14 mouse cellular contexts compared by ENCODE assay signal in the genomic region with DNA sequence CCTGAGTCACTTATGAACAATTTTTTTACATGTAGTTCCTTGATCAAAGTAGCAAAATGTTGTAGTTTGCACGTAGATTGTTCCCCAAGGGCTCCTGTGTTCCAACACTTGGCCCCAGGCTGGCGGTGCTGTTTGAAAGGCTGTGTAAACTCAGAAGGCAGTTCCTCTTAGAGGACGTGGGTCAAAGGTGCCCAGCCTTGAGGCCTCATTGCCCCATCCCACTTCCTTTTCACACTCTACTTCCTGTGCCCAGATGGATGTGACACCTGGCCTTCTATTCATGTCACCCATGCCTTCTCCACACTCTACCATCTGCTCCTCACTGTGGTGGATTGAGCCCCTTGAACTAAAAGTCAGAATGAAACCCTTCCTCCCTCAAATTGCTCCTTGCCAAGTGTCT. TPM values are rescaled to one million over a fixed set of nuclear protein-coding genes. Genes with fewer than 3 reads are reported as not detected.
DNase-seq lines count a peak whose midpoint lies in the region; ATAC-seq and TF ChIP-seq lines count a peak whose summit lies in the region.
"Had no signal": no experiment of that assay in that cellular context is flagged by ENCODE, and none has a peak within 500 bp of the region (broad histone marks: within the 10 kb centered on the region; RNA-seq: fewer than 3 reads in every experiment).

No protein-coding gene starts in this region.

- no peak overlapping the region for H3K9ac ChIP-seq in liver, postnatal 0 days (replicated peaks)
- H3K9ac ChIP-seq: limb, embryonic 12.5 days had no signal

- no peak overlapping the region for H3K4me3 ChIP-seq in liver, postnatal 0 days (ENCODE audit: low read depth, low read length)

- no peaks in the 10 kb centered on the region for H3K36me3 ChIP-seq in liver, postnatal 0 days (replicated peaks; ENCODE audit: insufficient read depth, low read length)
- H3K36me3 ChIP-seq in splenic B cell, adult 2 months (ENCODE audit: control insufficient read depth, insufficient read depth, low read length, poor library complexity, severe bottlenecking): no peaks in the 10 kb centered on the region
- H3K36me3 ChIP-seq: heart, embryonic 13.5 days; limb, embryonic 12.5 days had no signal

- 13% methylated on average over 3 of the region's 3 CpGs for WGBS in liver, postnatal 0 days (ENCODE audit: insufficient replicate concordance)

- no peak for TF ChIP-seq CTCF in liver, postnatal 0 days (IDR thresholded peaks at IDR 0.05; ENCODE audit: low read depth)

- ATAC-seq in common myeloid progenitor, adult 5-6 weeks (replicated peaks; ENCODE audit: low read depth, poor library complexity, severe bottlenecking): peak; percentile 41; the same call in 1 of the 2 replicates
- ATAC-seq in liver, postnatal 0 days: peak; percentile 59
- no peak for ATAC-seq in frontal cortex, adult (ENCODE audit: low TSS enrichment)

- no peaks in the 10 kb centered on the region for H3K9me3 ChIP-seq in liver, postnatal 0 days (ENCODE audit: low read length)
- H3K9me3 ChIP-seq: heart, embryonic 13.5 days had no signal

- no peak for TF ChIP-seq EP300 in liver, postnatal 0 days (IDR thresholded peaks at IDR 0.05; ENCODE audit: low read depth)

- H3K4me1 ChIP-seq in liver, postnatal 0 days (ENCODE audit: insufficient read depth): peaks cover 7% of the 10 kb centered on the region

- no peak overlapping the region for H3K4me2 ChIP-seq in liver, postnatal 0 days (ENCODE audit: low read depth, low read length)

- H3K27me3 ChIP-seq in liver, postnatal 0 days (ENCODE audit: insufficient read depth, low read length): no peaks in the 10 kb centered on the region
- H3K27me3 ChIP-seq in splenic B cell, adult 2 months (ENCODE audit: control insufficient read depth, insufficient read depth, low read length, poor library complexity, severe bottlenecking): no peaks in the 10 kb centered on the region
- H3K27me3 ChIP-seq: heart, embryonic 13.5 days; limb, embryonic 12.5 days had no signal

- H3K27ac ChIP-seq in liver, postnatal 0 days (ENCODE audit: low read depth): no peak overlapping the region
- H3K27ac ChIP-seq: heart, embryonic 13.5 days; kidney, postnatal 0 days; limb, embryonic 12.5 days had no signal

- DNase-seq in B cell, adult 2 months: peak; percentile 8 to 13
- DNase-seq in liver, postnatal 0 days: peak; percentile 47
- DNase-seq in splenic B cell, adult 2 months (ENCODE audit: low read depth, low spot score): peak; percentile 11
- no peak for DNase-seq in left cerebral cortex, adult 11 months (ENCODE audit: low spot score)
- DNase-seq in ovary, postnatal 14 days (ENCODE audit: low spot score): no peak
- DNase-seq: adrenal gland, adult 8-10 months; cerebellum, postnatal 25 days had no signal

RNA-seq across cellular contexts. Expression of a gene that starts 5.0 kb away (rescaled TPM):
- total RNA-seq in common myeloid progenitor, adult 5-6 weeks (2017): not detected in 2 replicates
- polyA plus RNA-seq in liver, postnatal 0 days (2015; fragmentation: Nextera tagmentation; extraction: Ambion mirVana): not detected in 2 replicates
- total RNA-seq: adrenal gland, adult 8-10 months; midbrain, postnatal 0 days had no signal
- polyA plus RNA-seq: forebrain, embryonic 16.5 days; heart, embryonic 13.5 days; limb, embryonic 12.5 days; midbrain, postnatal 0 days had no signal

RNA-seq across cellular contexts. Expression of a gene that starts 6.0 kb away (rescaled TPM):
- total RNA-seq in common myeloid progenitor, adult 5-6 weeks (2017): not detected in 2 replicates
- not detected in 2 replicates for polyA plus RNA-seq in liver, postnatal 0 days (2015; fragmentation: Nextera tagmentation; extraction: Ambion mirVana)
- total RNA-seq: adrenal gland, adult 8-10 months; midbrain, postnatal 0 days had no signal
- polyA plus RNA-seq: forebrain, embryonic 16.5 days; heart, embryonic 13.5 days; kidney, postnatal 0 days; limb, embryonic 12.5 days; midbrain, postnatal 0 days had no signal

RNA-seq across cellular contexts. Expression of a gene that starts 18.4 kb away (rescaled TPM):
- not detected in 2 replicates for total RNA-seq in common myeloid progenitor, adult 5-6 weeks (2017)
- polyA plus RNA-seq in liver, postnatal 0 days (2015; fragmentation: Nextera tagmentation; extraction: Ambion mirVana): not detected in 2 replicates
- total RNA-seq: adrenal gland, adult 8-10 months; midbrain, postnatal 0 days had no signal
- polyA plus RNA-seq: forebrain, embryonic 16.5 days; heart, embryonic 13.5 days; limb, embryonic 12.5 days; midbrain, postnatal 0 days had no signal

RNA-seq across cellular contexts. Expression of a gene that starts 23.5 kb away (rescaled TPM):
- total RNA-seq in common myeloid progenitor, adult 5-6 weeks (2017): not detected in 2 replicates
- polyA plus RNA-seq in liver, postnatal 0 days (2015; fragmentation: Nextera tagmentation; extraction: Ambion mirVana): not detected in 2 replicates
- total RNA-seq: adrenal gland, adult 8-10 months; midbrain, postnatal 0 days had no signal
- polyA plus RNA-seq: forebrain, embryonic 16.5 days; heart, embryonic 13.5 days; kidney, postnatal 0 days; limb, embryonic 12.5 days; midbrain, postnatal 0 days had no signal

RNA-seq across cellular contexts. Expression of a gene that starts 24.1 kb away (rescaled TPM):
- total RNA-seq in common myeloid progenitor, adult 5-6 weeks (2017): not detected in 2 replicates
- not detected in 2 replicates for polyA plus RNA-seq in liver, postnatal 0 days (2015; fragmentation: Nextera tagmentation; extraction: Ambion mirVana)
- total RNA-seq: adrenal gland, adult 8-10 months had no signal
- polyA plus RNA-seq: forebrain, embryonic 16.5 days; heart, embryonic 13.5 days; limb, embryonic 12.5 days had no signal

Comparison
In these comparisons a context has a peak if more than half of its experiments do, and no peak if none do; other contexts are left out.
1. DNase-seq: peak in B cell, adult 2 months (2 of 2), liver, postnatal 0 days (single experiment) and splenic B cell, adult 2 months (single experiment); none in left cerebral cortex, adult 11 months (single experiment) and ovary, postnatal 14 days (single experiment).